Comparison of ENCODE assay signal across 8 mouse cellular contexts in the genomic region with DNA sequence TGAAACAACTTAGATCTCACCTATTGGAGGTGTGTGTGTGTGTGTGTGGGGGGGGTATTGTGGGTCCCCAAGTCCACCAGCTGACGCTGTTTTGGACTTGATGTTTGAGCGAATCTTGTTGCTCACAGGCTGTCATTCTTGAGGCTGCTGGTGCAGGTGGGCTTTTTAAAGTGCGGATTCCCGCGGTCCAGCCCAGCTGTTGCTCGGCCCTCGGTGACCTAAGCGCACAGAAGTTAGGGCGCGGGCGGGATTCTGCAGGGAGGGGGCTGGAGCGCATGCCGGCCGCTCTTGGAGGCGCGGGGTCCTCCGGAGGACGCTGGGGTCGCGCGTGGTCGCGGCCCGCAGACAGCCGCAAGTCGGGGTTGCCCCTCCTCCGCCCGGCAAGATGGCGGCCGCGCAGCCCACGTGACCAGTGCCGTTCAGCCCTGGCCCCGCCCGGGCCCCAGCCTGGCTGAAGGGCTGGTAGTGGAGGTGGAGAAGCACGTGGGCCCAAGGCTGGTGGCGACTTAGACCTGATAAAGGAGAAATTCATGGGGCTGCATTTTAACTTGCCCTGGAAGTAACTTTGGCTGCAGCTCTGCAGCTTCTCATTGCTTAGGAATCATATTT. TPM values are rescaled to one million over a fixed set of nuclear protein-coding genes. Genes with fewer than 3 reads are reported as not detected.
A peak's percentile ranks its signal among the peaks of the same experiment; 100 is the strongest.
DNase-seq lines count a peak whose midpoint lies in the region; ATAC-seq and TF ChIP-seq lines count a peak whose summit lies in the region.

No protein-coding gene starts in this region.

- peaks cover 5% of the 10 kb centered on the region; the same call in 1 of the 2 replicates for H3K36me3 ChIP-seq in erythroblast, embryonic 14.5 days (ENCODE audit: control insufficient read depth)
- H3K36me3 ChIP-seq in heart, embryonic 13.5 days: no peaks in the 10 kb centered on the region
- no peaks in the 10 kb centered on the region for H3K36me3 ChIP-seq in liver, embryonic 12.5 days
- H3K36me3 ChIP-seq in splenic B cell, adult 2 months (ENCODE audit: control insufficient read depth, insufficient read depth, low read length, poor library complexity, severe bottlenecking): no peaks in the 10 kb centered on the region

- H3K27me3 ChIP-seq in erythroblast, embryonic 14.5 days (ENCODE audit: control insufficient read depth): no peaks in the 10 kb centered on the region
- no peaks in the 10 kb centered on the region for H3K27me3 ChIP-seq in heart, embryonic 13.5 days (replicated peaks)
- no peaks in the 10 kb centered on the region for H3K27me3 ChIP-seq in liver, embryonic 12.5 days (replicated peaks)
- no peaks in the 10 kb centered on the region for H3K27me3 ChIP-seq in splenic B cell, adult 2 months (ENCODE audit: control insufficient read depth, insufficient read depth, low read length, poor library complexity, severe bottlenecking)

- peak; percentile 90 for TF ChIP-seq POLR2A in brain, embryonic 14.5 days (IDR thresholded peaks at IDR 0.05; ENCODE audit: borderline replicate concordance, extremely low read depth, insufficient read depth, insufficient read length, poor library complexity, severe bottlenecking)

- H3K4me3 ChIP-seq in erythroblast, embryonic 14.5 days (replicated peaks): peak overlapping the region; percentile 82
- peak overlapping the region; percentile 93 for H3K4me3 ChIP-seq in heart, embryonic 13.5 days
- peak overlapping the region; percentile 79 for H3K4me3 ChIP-seq in liver, embryonic 12.5 days

- ATAC-seq in heart, embryonic 13.5 days (ENCODE audit: extremely low read depth, insufficient number of reproducible peaks, low FRiP score, low TSS enrichment): peak; percentile 49
- peak; percentile 70 for ATAC-seq in liver, embryonic 12.5 days

- peak overlapping the region; percentile 95 for H3K9ac ChIP-seq in heart, embryonic 13.5 days
- H3K9ac ChIP-seq in liver, embryonic 12.5 days: peak overlapping the region; percentile 83

- H3K9me3 ChIP-seq in erythroblast, embryonic 14.5 days (ENCODE audit: control insufficient read depth, low read length): no peaks in the 10 kb centered on the region
- H3K9me3 ChIP-seq in heart, embryonic 13.5 days: no peaks in the 10 kb centered on the region
- H3K9me3 ChIP-seq in liver, embryonic 12.5 days (replicated peaks): no peaks in the 10 kb centered on the region

- peak; percentile 87 for DNase-seq in CD4-positive helper T cell, adult 2 months (ENCODE audit: low read depth, low spot score)
- peak; percentile 93 for DNase-seq in brain, embryonic 14.5 days (ENCODE audit: low read depth)
- peak; percentile 92 for DNase-seq in kidney, postnatal 10 days
- peak; percentile 83 for DNase-seq in naive thymus-derived CD4-positive, alpha-beta T cell, adult 2 months (ENCODE audit: low read depth)
- peak; percentile 86 for DNase-seq in splenic B cell, adult 2 months (ENCODE audit: low read depth, low spot score)

- WGBS in heart, embryonic 13.5 days: under 1% methylated on average over 37 of the region's 37 CpGs
- under 1% methylated on average over 37 of the region's 37 CpGs for WGBS in liver, embryonic 12.5 days (ENCODE audit: insufficient replicate concordance)

- peaks cover 71% of the 10 kb centered on the region for H3K4me1 ChIP-seq in erythroblast, embryonic 14.5 days (ENCODE audit: control insufficient read depth)
- H3K4me1 ChIP-seq in heart, embryonic 13.5 days: peaks cover 69% of the 10 kb centered on the region
- H3K4me1 ChIP-seq in liver, embryonic 12.5 days: peaks cover 76% of the 10 kb centered on the region

- peak overlapping the region; percentile 98 for H3K4me2 ChIP-seq in heart, embryonic 13.5 days
- H3K4me2 ChIP-seq in liver, embryonic 12.5 days: peak overlapping the region; percentile 99

- peak overlapping the region; percentile 90 for H3K27ac ChIP-seq in heart, embryonic 13.5 days (replicated peaks)
- H3K27ac ChIP-seq in liver, embryonic 12.5 days: peak overlapping the region; percentile 81

- TF ChIP-seq CTCF in brain, embryonic 14.5 days (IDR thresholded peaks at IDR 0.05; ENCODE audit: borderline replicate concordance, extremely low read depth, insufficient read depth, insufficient read length): no peak

RNA-seq across cellular contexts. Expression of gene Zcchc2, which starts 3.5 kb away (rescaled TPM):
- polyA plus RNA-seq in brain, embryonic 14.5 days (2012; rRNA removed): 12.5 and 15.6 TPM in 2 replicates
- 0.04 and 0.05 TPM in 2 replicates for polyA plus RNA-seq in erythroblast, embryonic 14.5 days (2012)
- 1.3 and 1.5 TPM in 2 replicates for polyA plus RNA-seq in heart, embryonic 13.5 days (2015; fragmentation: Nextera tagmentation; extraction: Ambion mirVana)
- 1.7 and 1.9 TPM in 2 replicates for polyA plus RNA-seq in liver, embryonic 12.5 days (2016; fragmentation: Nextera tagmentation; extraction: Ambion mirVana)

Comparison
In these comparisons a context has a peak if more than half of its experiments do, and no peak if none do; other contexts are left out.
1. Peak in every context shown above with its lines: DNase-seq, ATAC-seq, H3K4me3 ChIP-seq and H3K27ac ChIP-seq.